Mouse (Mus musculus) layer of hippocampus, adult 9-10 months (tissue): ENCODE measurements around the gene Tpk1.
"Not testable (repeated sequence)": the region's sequence is repeated elsewhere in the genome, so short reads cannot be mapped to it uniquely, and the experiment has no call there.

Source experiments
- DNase-seq: peaks from one replicate; pipeline ENCODE4 v3.0.0; 2022; ENCODE audit warnings: low spot score

Gene Tpk1

DNA sequence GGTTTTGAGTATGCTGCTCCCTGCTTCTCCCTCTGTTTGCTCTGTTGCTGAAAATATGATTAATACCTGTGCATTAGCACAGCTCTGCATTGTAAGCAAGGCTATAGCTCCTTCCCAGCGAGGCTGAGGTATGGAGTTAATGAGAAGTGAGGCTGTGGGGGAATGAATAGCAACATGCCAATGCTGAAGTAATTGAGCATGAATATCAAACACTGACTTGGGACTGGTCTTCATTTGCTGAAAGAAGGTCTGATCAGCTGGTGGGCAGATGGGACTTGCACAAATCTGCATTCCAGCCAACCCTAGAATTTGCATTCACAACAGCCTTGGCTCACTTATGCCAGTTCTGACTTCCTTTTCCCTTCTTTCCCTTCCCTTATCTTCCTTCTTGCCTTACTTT, 144.0 kb downstream of the Tpk1 start:
- no peak for DNase-seq

DNA sequence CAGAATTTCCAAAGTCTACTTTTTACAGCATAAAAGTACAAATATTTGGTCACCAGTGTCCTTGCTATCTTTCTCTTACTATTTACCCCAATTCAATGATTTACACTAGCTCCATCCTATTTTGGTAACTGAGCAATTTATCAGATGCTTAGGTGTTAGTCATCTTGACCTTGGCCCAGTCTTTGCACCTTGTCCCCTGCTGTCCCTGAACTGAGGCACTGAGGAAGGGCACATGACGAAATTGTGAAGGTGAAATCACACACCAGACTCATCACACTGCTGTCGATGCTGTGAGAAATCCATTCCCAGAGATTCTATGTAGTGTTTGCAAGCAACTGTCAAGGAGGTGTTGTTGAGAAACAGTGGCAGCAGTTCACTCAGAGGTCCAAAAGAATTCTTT, 145.9 kb downstream of the Tpk1 start:
- DNase-seq: no peak

GRCm38 (mm10) chr6:43518378-43518777, 147.7 kb downstream of the Tpk1 start:
- DNase-seq: no peak

DNA sequence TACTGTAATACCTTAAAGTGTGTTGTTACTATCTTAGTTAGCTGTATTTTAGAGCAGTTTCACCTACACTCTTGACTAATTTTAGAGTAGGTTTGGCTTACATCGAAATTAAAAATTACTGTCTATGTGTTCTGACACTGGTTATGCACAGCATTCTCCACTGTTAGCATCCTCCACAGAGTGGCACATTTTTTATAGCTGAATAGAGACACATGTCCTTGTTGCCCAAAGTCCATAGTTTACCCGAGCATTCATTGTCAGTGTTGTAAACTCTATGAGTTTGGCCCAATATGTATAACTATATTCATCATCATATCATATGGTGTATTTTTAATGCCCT, 148.8 kb downstream of the Tpk1 start:
- no peak for DNase-seq

DNA sequence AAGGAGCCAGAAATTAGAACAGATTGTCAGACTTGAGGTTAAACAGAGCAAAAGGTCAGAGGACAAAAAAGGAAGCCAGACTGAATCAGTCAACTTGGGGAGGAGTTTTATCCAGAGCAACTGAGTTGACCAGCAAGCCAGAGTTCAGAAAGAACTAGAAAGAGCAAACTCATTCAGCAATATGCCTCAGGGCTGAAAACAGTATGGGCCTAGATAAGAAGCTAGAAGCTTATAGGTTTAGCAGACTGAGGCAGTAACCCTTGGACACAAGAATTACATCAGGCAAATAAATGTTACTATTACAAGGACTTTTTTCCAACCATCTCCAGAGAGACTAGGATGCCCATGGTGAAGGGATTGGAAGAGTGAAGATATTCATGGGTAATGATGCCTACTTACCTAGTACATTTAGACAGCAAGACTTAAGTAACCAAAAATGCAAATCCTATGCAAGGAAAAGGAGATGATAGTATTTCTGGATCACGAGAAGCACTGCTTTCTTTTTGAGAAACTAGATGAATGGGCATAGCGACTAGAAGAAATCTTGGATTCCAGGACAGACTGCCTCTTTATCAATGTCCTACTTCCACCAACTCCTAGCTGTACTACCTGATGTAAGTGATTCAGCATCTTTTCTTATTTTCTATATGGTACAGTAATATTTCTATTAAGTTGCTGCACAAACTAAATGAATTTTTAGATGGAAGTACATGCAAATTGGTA, 149.3 kb downstream of the Tpk1 start:
- no peak for DNase-seq

- not testable (repeated sequence) for DNase-seq
Observed at GRCm38 (mm10) chr6:43506686-43507385, 159.2 kb downstream of the Tpk1 start.

DNA sequence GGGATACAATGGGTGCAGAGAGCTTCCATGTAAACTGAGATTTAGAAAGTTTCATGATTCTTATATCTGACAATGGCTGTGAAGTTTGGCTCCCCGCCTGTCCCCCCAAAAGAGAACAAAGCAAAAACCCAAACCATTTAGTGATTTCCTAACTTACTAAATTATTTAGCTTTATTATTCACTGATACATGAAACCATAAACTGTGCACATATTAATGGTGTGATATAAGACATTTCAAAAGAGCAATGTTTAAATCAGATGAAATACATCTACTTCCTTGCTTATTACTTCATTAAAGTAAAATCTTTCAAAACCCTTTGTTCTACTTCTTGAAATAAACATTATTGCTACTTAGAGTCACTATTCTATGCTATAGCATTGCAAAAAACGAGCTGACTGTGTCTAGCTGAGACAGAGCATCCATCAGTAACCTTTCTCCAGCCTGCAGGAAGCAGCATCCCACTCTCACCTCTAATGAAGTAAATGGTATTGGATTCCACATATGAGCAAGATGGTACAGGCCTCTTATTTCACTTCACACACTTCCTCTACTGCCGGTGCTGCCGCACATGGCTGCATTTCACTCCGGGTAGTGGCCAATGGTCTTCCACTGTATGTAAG, 161.4 kb downstream of the Tpk1 start:
- no peak for DNase-seq

- DNase-seq: no peak
Observed at GRCm38 (mm10) chr6:43492367-43492766, 173.7 kb downstream of the Tpk1 start.

- DNase-seq: no peak
Observed at GRCm38 (mm10) chr6:43486691-43487090, 179.4 kb downstream of the Tpk1 start.

- DNase-seq: no peak
Observed at GRCm38 (mm10) chr6:43480687-43481086, 185.4 kb downstream of the Tpk1 start.

- DNase-seq: no peak
Observed at GRCm38 (mm10) chr6:43478810-43479209, 187.3 kb downstream of the Tpk1 start.

DNA sequence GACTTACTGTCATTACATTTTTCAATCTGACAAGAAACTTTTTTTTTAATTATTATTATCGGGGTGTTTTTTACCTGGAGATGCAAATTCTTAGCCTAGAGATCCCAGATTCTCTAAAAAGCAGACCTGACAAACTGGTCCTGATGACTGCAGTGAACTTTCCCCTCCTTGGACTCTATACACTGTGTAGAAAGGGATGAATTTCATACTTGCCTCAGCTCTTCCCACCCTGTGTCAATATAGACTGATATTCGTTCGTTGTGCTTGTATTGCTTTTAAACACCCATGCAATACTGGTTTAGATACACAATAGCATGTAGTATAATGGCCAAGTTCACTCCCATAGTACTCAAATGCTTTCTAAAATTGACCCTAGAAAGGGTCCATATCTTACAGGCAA, 189.7 kb downstream of the Tpk1 start:
- no peak for DNase-seq

- no peak for DNase-seq
Observed at GRCm38 (mm10) chr6:43475921-43476320, 190.2 kb downstream of the Tpk1 start.

DNA sequence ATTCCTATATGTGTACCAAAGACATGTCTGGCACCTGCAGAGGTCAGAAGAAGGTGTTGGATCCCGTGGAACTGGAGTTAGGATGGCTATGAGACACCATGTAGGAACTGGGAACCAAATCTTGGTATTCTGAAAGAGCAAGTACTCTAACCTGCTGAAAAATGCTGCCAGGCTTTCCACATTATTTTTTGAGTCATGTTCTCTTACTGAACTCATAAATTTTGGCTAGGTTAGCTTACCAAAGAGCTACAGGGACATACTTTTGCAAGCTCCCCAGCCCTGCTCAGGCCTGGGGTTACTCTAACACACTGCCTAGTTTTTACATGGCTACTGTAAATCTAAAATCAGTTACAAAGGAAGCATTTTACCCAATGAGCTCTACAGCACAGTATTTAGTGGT, 194.5 kb downstream of the Tpk1 start:
- no peak for DNase-seq

DNA sequence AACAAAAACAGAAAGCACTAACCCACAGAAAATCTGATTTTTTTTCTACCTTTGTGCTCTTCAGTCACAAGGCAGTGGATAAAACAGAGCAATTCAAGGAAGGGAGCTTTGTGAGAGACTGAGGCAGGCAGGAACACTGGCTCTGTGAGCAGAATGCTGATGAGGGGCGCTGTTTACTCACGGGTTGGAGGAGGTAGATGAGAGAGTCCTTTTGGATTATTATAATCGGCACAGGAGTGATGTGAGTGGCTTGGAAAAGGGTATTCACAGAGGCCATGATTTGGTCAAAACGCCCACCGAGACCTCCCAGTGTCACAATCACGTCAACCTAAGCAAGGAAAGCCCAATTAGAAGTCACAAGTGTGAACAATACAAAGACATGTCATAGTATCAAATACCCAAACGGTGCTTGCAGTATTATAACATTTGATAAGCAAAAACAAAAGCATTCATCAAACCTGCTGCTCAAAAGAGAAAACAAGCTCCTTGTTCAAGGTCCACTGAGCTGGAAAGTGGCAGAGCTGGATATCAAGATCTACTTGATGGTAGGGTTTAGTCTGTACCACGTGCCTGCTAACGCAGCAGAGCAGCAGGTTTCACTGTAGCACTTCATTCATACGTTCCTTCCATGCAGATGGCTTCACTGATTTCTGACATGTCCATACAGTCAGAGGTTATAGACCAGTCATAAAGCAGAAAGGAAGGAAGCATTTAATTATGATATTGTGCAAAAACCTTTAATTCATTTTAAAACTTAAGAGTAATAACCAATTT, 197.1 kb downstream of the Tpk1 start:
- no peak for DNase-seq

GRCm38 (mm10) chr6:43462849-43463369, 203.2 kb downstream of the Tpk1 start:
- no peak for DNase-seq

- no peak for DNase-seq
Observed at GRCm38 (mm10) chr6:43462189-43462848, 203.8 kb downstream of the Tpk1 start.

DNA sequence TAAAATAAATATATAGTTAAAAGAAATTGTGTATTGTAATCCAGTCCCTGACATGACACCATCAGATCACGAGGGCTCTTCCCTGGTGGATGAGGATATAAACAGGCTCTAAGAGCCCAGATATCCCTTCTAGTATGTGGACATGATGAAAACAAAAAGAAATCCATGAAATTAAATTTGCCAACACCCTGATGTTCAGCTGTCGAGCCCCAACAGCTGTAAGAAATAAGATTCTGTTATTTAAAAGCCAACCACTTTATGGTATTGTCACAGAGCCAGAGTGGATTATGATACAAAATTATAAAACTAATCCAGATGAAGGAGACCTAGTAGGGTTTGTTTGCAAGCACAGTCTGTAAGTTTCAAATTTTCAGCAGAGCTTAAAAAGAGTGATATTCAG, 207.0 kb downstream of the Tpk1 start:
- DNase-seq: no peak

GRCm38 (mm10) chr6:43457989-43458388, 208.1 kb downstream of the Tpk1 start:
- no peak for DNase-seq

GRCm38 (mm10) chr6:43449498-43449897, 216.6 kb downstream of the Tpk1 start:
- DNase-seq: no peak

DNA sequence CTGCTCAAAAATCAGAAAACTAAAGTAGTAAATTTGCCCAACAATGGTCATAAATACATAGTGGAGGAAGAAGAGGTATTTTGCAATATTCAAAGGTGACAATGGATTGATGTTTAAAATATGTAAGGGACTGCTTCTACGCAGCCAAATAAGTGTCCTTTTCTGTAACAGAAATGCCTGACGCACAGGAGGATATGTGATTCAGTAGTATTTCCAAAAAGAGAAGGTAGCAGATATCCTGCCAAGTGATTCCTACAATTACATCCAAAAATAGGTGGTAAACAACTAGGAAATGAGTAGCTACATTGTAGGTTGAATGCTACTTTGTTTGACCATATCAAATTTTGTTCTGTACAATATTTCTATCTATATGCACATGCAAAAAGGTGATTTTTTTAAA, 220.2 kb downstream of the Tpk1 start:
- no peak for DNase-seq

- no peak for DNase-seq
Observed at GRCm38 (mm10) chr6:43442191-43442590, 223.9 kb downstream of the Tpk1 start.
